Mouse (Mus musculus): Measurements from ENCODE around the gene Ppig.

GRCm38 (mm10) chr2:69690843-69691242 lies 31.5 kb upstream of the Ppig start:
- TF ChIP-seq CTCF (IDR thresholded peaks at IDR 0.05; ENCODE audit: extremely low read depth, insufficient read depth, insufficient read length, insufficient replicate concordance) (no peak), POLR2A (IDR thresholded peaks at IDR 0.05; ENCODE audit: low read depth, low read length) (no peak)
